Mouse (Mus musculus): ENCODE measurements around the gene Ephb1.

Ephb1 gene

DNA sequence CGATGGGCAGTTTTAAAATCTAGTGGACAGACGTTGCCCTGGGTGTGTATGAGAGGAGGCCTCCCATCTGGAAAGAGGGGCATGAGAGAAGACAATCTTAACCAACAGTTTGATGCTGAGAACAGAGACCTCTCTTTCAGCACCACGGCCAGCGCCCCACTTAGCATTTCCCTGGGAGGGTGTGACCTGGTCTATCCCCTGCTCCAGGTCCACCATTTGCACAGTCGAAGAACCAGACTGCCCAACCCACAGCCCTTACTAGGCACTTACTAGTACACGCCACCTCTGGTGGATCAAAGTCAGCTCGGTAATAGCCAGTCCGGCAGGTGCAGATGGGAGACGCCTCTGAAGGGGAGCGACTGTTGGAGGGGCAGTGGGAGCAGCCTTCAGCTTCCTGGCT, 287.9 kb downstream of the Ephb1 start:
- no peak for DNase-seq (ENCODE audit: low spot score)

GRCm38 (mm10) chr9:102045886-102046285, 308.6 kb downstream of the Ephb1 start:
- DNase-seq (ENCODE audit: low spot score) = no peak

DNA sequence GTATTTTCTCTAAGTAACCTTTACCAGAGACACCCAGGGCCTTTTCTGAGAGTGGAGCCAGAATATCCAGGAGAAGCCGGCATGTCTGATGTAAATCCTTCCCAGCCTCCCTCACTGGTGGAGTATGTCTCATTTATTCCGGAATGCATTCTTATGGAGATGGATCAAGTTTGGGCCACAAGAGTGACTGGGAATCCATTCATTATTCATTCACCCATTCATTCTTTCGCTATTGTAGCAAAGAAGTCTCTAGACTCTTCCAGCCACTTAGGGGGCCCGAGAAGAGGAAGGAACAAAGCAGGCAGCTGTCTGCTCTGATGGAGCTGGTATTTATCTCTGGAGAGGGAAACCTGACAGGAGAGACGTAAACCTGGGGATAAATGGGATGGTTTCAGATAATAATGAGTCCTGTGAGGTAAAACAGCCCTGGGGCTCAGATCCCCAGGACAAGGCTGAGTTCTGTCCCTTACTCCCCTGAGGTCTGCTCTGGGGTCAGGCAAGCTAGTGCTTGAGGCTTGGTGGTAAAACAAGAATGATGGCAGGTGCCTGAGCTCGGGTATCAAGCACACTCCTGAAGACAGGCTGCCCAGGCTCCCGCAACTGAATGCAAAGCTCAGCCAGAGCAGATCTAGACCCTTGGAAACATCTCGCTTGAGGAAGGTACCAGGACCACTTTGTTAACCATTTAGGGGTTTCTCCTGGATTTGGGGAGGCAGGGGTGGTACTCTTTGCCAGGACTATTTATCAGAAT, 309.2 kb downstream of the Ephb1 start:
- no peak for DNase-seq (ENCODE audit: low spot score)

DNA sequence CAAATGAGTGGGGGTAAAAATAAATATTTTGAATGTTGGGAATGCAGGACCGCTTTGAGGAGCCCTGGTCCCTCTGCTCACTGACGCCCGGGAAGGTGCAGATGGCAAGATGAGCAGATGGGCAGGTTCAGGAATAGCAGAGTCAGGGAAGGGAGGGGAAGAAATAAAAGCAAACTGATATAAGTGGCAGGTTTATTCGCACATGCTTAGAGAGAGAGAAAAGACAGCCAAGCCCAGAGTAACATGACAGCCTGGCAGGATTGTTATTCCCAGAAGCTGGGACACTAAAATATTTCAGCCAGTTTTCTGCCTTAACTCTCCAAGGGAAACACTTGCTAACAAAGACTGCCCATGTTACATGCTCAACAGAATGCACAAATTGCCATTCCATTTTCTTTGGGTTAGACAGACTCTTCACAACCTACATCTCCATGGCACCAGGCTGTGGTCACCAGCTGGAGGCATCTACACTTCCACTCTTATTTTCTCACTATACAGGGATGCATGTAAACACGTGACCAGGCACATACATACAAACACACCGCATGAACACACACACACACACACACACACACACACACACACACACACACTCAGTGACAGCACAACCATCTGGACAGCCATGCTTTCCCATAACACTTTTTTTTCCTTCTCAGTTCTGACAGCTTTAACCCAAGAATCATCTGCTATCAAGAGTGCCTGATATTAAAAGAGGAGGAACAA, 315.3 kb downstream of the Ephb1 start:
- no peak for DNase-seq (ENCODE audit: low spot score)

GRCm38 (mm10) chr9:102036132-102036531, 318.4 kb downstream of the Ephb1 start:
- DNase-seq (ENCODE audit: low spot score) = no peak

- DNase-seq (ENCODE audit: low spot score) = no peak
Measured at GRCm38 (mm10) chr9:102033231-102033630, 321.3 kb downstream of the Ephb1 start.

GRCm38 (mm10) chr9:102032376-102032775, 322.1 kb downstream of the Ephb1 start:
- DNase-seq (ENCODE audit: low spot score) = no peak

- DNase-seq (ENCODE audit: low spot score) = no peak
Measured at GRCm38 (mm10) chr9:102029661-102030060, 324.8 kb downstream of the Ephb1 start.

GRCm38 (mm10) chr9:102026136-102026535, 328.4 kb downstream of the Ephb1 start:
- no peak for DNase-seq (ENCODE audit: low spot score)

DNA sequence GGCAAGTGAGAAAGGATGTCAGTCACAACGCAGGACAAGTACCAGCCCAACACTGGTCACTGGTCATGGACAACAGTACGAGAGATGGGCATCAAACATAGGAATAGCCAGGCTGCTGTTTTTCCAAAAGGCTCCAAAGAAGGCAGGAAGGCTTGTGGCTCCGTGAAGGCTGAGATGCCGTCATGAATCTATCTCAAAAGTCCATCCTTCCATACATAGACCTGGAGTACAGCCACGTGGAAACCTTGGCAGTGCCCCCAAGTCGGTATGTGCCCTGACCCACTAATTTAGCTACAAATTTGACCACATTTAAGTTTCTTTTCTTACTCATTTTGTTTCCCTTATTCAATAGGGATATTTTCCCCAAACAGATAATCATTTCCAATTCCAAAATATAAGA, 329.4 kb downstream of the Ephb1 start:
- no peak for DNase-seq (ENCODE audit: low spot score)

DNA sequence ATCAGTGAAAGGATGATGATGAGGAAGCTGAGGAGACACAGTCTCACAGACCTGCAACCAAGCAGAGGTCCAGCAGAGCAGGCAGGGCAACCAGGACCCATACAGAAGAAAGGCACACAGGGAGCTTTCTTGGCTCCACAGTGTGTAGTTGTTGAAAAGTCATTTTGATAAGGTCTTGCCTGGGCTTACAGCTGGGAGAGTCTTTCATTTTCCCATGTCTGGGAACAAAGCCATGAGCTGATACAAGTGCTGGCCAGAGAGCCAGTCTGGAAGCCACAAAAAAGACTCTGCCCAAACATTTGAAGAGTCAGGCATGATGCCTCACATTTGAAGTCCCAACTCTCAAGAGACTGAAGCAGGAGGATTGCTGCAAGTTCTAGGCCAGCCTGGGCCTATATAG, 339.0 kb downstream of the Ephb1 start:
- DNase-seq (ENCODE audit: low spot score) = no peak

DNA sequence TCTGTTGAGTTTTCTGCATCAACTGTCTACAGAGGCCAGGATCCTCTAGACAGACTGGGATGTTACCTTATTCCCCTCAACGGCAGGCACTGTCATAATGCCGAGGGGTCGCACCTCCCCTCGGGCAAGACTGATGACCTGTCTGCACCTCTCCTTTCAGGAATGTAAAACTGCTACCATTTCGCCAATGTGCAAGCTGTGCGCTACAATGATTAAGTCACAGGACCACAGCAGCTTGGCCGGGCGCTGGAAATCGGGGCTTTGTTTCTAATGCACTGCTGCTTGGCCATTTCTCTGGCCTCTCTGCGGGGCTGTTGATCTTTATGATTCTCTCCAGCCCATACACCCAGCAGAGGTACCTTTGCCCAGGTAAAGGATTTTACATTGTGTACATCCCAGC, 346.8 kb downstream of the Ephb1 start:
- DNase-seq (ENCODE audit: low spot score) = no peak

DNA sequence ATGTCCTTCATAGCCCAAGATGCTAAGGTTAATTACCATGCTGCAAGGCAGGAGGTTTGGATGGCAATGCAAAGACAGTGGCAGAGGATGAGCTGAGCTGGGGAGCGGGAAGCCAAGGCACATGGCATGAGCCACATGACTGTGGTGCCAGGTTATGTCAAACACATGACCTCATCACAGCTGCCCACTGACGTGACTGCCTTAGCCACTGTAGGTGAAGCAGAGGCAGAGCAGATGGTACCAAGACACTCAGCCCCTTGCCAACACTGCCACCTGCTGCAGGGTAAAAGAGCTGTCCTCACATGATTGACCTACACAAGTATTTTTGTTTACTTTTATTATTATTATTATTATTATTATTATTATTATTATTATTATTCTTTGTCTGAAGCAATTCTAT, 348.0 kb downstream of the Ephb1 start:
- no peak for DNase-seq (ENCODE audit: low spot score)

GRCm38 (mm10) chr9:102002920-102003319, 351.6 kb downstream of the Ephb1 start:
- DNase-seq (ENCODE audit: low spot score) = no peak

DNA sequence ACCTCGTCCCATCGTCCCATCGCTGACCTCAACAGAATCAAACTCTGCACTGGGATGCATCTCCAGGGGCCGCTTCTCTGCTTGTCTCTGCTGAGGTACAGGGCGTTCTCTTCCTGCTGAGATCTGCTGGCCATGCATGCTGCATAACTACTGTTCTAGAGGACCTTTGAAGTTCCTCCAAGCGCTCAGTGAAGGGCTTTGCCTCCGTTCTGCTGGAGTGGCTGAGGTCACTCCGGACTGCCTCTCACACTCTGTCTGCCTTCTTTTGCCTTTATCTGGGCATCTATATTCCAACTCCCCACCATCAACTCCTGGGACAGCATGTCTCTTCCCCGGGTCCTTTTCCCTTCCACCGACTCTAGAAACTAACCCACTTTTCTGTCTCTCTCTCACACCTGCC, 352.3 kb downstream of the Ephb1 start:
- no peak for DNase-seq (ENCODE audit: low spot score)

DNA sequence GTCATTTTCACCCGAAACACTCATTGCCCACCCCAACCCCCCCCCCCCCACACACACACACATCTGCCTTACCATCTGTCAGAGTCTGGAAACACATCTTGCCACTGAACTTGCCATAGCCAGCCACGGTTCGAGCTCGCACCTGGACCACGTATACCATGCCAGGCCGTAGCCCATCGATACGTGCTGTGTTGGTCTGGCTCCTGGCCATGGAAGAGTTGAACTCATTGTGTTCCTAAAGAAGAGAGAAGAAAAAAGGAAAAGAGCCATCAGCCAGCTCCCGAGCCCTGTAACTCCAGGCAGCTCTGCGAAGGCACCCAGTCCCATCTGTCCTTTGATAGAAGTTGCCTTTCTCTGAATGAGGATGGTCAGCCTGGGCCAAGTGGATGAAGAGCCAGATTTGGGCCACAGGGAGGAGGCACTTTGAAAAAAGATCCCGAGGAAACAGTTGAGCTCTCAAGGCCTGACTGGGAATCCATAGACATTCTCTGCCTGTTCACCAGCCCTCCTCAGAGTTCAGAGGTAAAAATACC, 352.8 kb downstream of the Ephb1 start:
- DNase-seq (ENCODE audit: low spot score) = no peak

DNA sequence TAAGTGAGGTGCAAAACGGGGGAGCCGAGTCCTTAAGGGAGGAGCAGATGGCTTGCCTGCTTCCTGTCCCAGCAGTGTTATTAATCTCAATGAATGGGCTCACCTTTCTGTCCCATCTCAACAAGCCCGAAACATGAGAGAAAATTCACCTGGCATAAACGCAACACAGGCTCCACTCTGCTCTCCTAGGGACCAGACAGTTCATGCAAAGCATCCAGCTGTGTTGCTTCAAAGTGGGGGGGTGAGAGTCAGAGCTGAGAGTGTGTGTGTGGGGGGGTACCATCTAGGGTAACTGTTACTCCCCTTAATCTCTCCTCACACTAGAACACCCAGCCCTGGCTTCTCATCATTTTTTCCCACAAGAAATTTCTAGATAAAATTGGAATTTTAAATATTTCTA, 354.8 kb downstream of the Ephb1 start:
- DNase-seq (ENCODE audit: low spot score) = no peak

GRCm38 (mm10) chr9:101996771-101997500, 357.6 kb downstream of the Ephb1 start:
- no peak for DNase-seq (ENCODE audit: low spot score)

- no peak for DNase-seq (ENCODE audit: low spot score)
Measured at GRCm38 (mm10) chr9:101996183-101996582, 358.3 kb downstream of the Ephb1 start.

- no peak for DNase-seq (ENCODE audit: low spot score)
Measured at GRCm38 (mm10) chr9:101995423-101996156, 358.9 kb downstream of the Ephb1 start.

- no peak for DNase-seq (ENCODE audit: low spot score)
Measured at GRCm38 (mm10) chr9:101994086-101994485, 360.4 kb downstream of the Ephb1 start.

DNA sequence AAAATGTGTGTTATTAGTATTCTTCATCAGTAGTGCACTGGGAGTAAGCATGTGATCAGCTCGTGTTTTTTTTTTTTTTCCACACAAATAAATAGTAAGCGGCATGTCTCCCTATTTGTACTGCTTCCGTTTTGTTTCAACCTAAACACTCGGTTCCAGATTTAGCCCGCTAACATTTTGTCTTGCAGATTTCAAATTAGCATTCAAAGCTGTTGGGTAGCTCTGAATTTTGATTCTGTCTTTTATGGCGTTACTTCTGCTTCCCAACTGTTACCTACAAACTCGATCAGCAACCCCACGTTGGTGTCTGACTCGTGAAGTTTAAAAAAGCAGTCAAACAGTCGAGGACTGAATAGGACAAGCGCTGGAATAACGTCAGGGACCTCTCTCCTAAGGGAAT, 363.7 kb downstream of the Ephb1 start:
- DNase-seq (ENCODE audit: low spot score) = peak; percentile 15
